Mouse (Mus musculus) liver, adult 2 months (tissue): ENCODE measurements at regions not wholly inside any gene's neighbourhood (a gene's known extent, or its start where the extent isn't known, plus 50 kb on each side); places are given as distances from the start of the nearest gene placed in this dataset.
A peak's percentile ranks its signal among the peaks of the same experiment; 100 is the strongest.

ENCODE experiments used
- DNase-seq: peaks from one replicate; pipeline ENCODE4 v3.0.0-alpha.2; 2011; ENCODE audit warnings: low read depth, low spot score; ENCODE audit errors: extremely low read depth
- H3K27ac ChIP-seq: fragments of 200-500 bp; replicated peaks from 2 replicates; pipeline ENCODE4 v1.5.1; 2012; ENCODE audit warnings: low read depth, mild to moderate bottlenecking, control low read depth, inconsistent platforms, low read length; ENCODE audit not compliant: insufficient read depth
- H3K27me3 ChIP-seq: fragments of 200-500 bp; 2 replicates; pipeline ENCODE4 v1.6.1; 2012; ENCODE audit warnings: mild to moderate bottlenecking, moderate library complexity, low read length, inconsistent platforms; ENCODE audit not compliant: control insufficient read depth, insufficient read depth
- H3K36me3 ChIP-seq: fragments of 200-500 bp; 2 replicates; pipeline ENCODE4 v1.6.1; 2012; ENCODE audit warnings: low read length, inconsistent platforms; ENCODE audit not compliant: control insufficient read depth, insufficient read depth
- H3K4me1 ChIP-seq: fragments of 200-500 bp; 2 replicates; pipeline ENCODE4 v1.6.1; 2011; ENCODE audit warnings: low read length; ENCODE audit not compliant: control insufficient read depth, insufficient read depth
- H3K4me3 ChIP-seq: fragments of 200-500 bp; 2 replicates; pipeline ENCODE4 v1.5.1; 2011; ENCODE audit warnings: low read depth, mild to moderate bottlenecking, control low read depth, low read length, moderate library complexity; ENCODE audit not compliant: insufficient read depth
- H3K79me2 ChIP-seq: fragments of 200-500 bp; 2 replicates; pipeline ENCODE4 v1.6.1; 2012; ENCODE audit warnings: inconsistent platforms, mild to moderate bottlenecking, low read length, moderate library complexity; ENCODE audit not compliant: control insufficient read depth, insufficient read depth
- H3K9ac ChIP-seq: fragments of 200-500 bp; 2 replicates; pipeline ENCODE4 v1.6.1; 2012; ENCODE audit warnings: low read depth, mild to moderate bottlenecking, control low read depth, inconsistent platforms, low read length
- CTCF ChIP-seq: fragments of 200-500 bp; IDR thresholded peaks from 2 replicates; pipeline ENCODE4 v1.5.1; 2011; ENCODE audit warnings: low read depth, low read length, control low read depth
- POLR2A ChIP-seq: fragments of 200-500 bp; IDR thresholded peaks from 2 replicates; pipeline ENCODE4 v1.6.1; 2011; ENCODE audit warnings: low read length, control low read depth; ENCODE audit not compliant: insufficient read depth; ENCODE audit errors: extremely low read depth
- WGBS: fragments of 180-500 bp; shearing (Covaris S2); methylation state at CpG from one replicate; pipeline ENCODE4 v1.1.7; 2018; 5-methylcytosine and 5-hydroxymethylcytosine counted together

DNA sequence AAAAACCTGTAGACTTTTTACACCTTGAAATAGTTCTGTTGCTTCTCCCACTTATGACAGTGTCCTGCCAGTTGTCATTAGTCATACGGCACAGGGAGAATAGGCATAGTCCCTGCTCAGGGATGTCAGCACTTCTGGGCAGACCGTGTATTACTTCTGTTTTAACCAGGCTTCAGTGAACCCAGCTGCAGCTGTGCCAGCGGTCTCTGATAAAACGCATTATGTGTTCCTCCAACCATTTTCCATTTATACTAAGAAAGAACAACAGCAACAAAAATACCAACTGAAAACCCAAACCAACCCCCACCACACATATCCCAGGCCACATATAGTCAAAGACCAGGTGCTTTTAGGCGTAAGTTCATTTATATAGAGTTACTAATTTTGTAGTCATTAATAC is 83.1 kb upstream of the Prdm1 start:
- Histone ChIP-seq H3K79me2 (no peaks in the 10 kb centered on the region), H3K27me3 (no peaks in the 10 kb centered on the region), H3K36me3 (no peaks in the 10 kb centered on the region), H3K4me1 (peaks cover 9% of the 10 kb centered on the region), H3K9ac (no peak overlapping the region), H3K27ac (no peak overlapping the region), H3K4me3 (no peak overlapping the region)
- 95% methylated on average over 5 of the region's 5 CpGs for WGBS
- DNase-seq: no peak
- TF ChIP-seq POLR2A (no peak), CTCF (no peak)

- 85% methylated on average over 6 of the region's 6 CpGs for WGBS
- no peak for DNase-seq
These were observed 80.9 kb upstream of the Prdm1 start for GRCm38 (mm10) chr10:44609187-44609586.

GRCm38 (mm10) chr10:44607334-44607851 is 79.1 kb upstream of the Prdm1 start:
- H3K4me3 ChIP-seq: no peak overlapping the region
- no peak for TF ChIP-seq POLR2A
- no peak for TF ChIP-seq CTCF
- no peak overlapping the region for H3K27ac ChIP-seq
- no peaks in the 10 kb centered on the region for H3K27me3 ChIP-seq
- peaks cover 12% of the 10 kb centered on the region for H3K4me1 ChIP-seq
- no peak overlapping the region for H3K9ac ChIP-seq
- H3K79me2 ChIP-seq: no peaks in the 10 kb centered on the region
- DNase-seq: peak; percentile 89
- WGBS: 25% methylated on average over 5 of the region's 5 CpGs
- H3K36me3 ChIP-seq: no peaks in the 10 kb centered on the region

More at GRCm38 (mm10) chr10:44609187-44609586, 80.9 kb upstream of the Prdm1 start:
- no peak overlapping the region for H3K27ac ChIP-seq
- TF ChIP-seq POLR2A (no peak), CTCF (no peak)
- no peaks in the 10 kb centered on the region for H3K27me3 ChIP-seq
- H3K36me3 ChIP-seq: no peaks in the 10 kb centered on the region
- peaks cover 12% of the 10 kb centered on the region for H3K4me1 ChIP-seq
- no peak overlapping the region for H3K4me3 ChIP-seq
- H3K9ac ChIP-seq: no peak overlapping the region
- no peaks in the 10 kb centered on the region for H3K79me2 ChIP-seq

DNA sequence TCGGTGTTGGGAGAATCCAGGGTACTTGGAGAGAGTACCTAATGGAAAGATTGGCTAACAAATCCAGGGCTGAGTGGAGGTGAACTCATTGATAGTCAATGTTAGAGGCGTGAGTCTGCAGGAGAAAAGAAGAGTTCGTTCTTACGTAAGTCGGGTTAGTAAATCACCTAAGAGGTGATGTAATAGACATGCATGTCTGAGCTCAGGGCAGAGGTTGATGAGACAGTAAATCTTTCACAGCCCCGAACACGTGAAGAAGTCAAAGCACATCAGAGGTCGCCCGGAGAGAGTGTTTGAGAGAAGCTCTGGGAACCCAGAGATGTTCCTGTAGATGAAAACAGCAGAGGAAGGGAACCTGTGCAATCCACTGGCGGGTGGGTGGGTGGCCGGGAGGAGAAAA is 76.2 kb upstream of the Prdm1 start:
- no peak overlapping the region for H3K27ac ChIP-seq
- no peaks in the 10 kb centered on the region for H3K27me3 ChIP-seq
- no peaks in the 10 kb centered on the region for H3K79me2 ChIP-seq
- no peak overlapping the region for H3K9ac ChIP-seq
- peak; percentile 92 for DNase-seq
- no peak for TF ChIP-seq POLR2A
- no peak for TF ChIP-seq CTCF
- WGBS: 27% methylated on average over 11 of the region's 11 CpGs
- no peaks in the 10 kb centered on the region for H3K36me3 ChIP-seq
- H3K4me1 ChIP-seq: peaks cover 12% of the 10 kb centered on the region
- no peak overlapping the region for H3K4me3 ChIP-seq

DNA sequence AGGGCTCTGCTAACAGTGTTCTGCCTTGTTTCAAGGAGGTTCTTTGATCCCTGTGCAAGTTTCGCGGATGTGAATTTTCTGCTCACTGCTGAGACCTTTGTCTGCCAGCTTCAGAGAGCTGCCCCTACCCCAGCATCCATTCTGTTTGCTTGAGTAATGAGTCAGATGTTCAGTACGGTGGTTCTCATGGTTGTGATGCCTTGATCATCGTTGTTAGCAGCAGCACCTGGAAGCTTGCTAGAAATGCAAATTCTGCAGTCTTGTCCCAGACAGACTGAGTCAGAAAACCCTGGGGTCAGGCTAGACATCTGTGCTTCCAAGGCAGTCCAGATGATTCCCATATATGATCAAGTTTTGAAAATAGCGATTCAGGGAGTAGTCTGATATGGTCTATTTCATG is 75.2 kb upstream of the Prdm1 start:
- Histone ChIP-seq H3K79me2 (no peaks in the 10 kb centered on the region), H3K9ac (no peak overlapping the region), H3K36me3 (no peaks in the 10 kb centered on the region), H3K27ac (no peak overlapping the region), H3K4me1 (peaks cover 12% of the 10 kb centered on the region), H3K4me3 (no peak overlapping the region), H3K27me3 (no peaks in the 10 kb centered on the region)
- TF ChIP-seq CTCF: no peak
- no peak for TF ChIP-seq POLR2A
- 92% methylated on average over 5 of the region's 5 CpGs for WGBS
- no peak for DNase-seq

- Histone ChIP-seq H3K79me2 (no peaks in the 10 kb centered on the region), H3K4me3 (no peak overlapping the region), H3K27me3 (no peaks in the 10 kb centered on the region), H3K36me3 (no peaks in the 10 kb centered on the region), H3K27ac (no peak overlapping the region), H3K9ac (no peak overlapping the region), H3K4me1 (peaks cover 4% of the 10 kb centered on the region)
- DNase-seq: no peak
- TF ChIP-seq POLR2A (no peak), CTCF (no peak)
- 84% methylated on average over 10 of the region's 10 CpGs for WGBS
These were observed 73.2 kb upstream of the Prdm1 start for GRCm38 (mm10) chr10:44601550-44601949.
